Mouse (Mus musculus): Measurements from ENCODE around the gene Itpka. TPM values are rescaled to one million over a fixed set of nuclear protein-coding genes. Genes with fewer than 3 reads are reported as not detected.

The Itpka gene
- polyA plus RNA-seq, 2 experiments: 0.52 to 0.54 TPM

- Histone ChIP-seq H3K27me3 (ENCODE audit: control insufficient read depth, insufficient read depth, low read length) (peaks cover 39% of the 10 kb centered on the region), H3K36me3 (ENCODE audit: control insufficient read depth, insufficient read depth, low read length) (no peaks in the 10 kb centered on the region), H3K9ac (ENCODE audit: low read depth, low read length, severe bottlenecking) (0 out of 2 replicates have a peak overlapping the region, but pooled peaks have one; percentile 16), H3K4me2 (replicated peaks; ENCODE audit: low read depth, low read length, severe bottlenecking) (peak overlapping the region; percentile 35; the same call in 1 of the 2 replicates), H3K27ac (replicated peaks; ENCODE audit: low read depth, low read length) (no peak overlapping the region), H3K4me1 (ENCODE audit: control insufficient read depth, insufficient read depth, low read length) (peaks cover 16% of the 10 kb centered on the region), H3K4me3 (replicated peaks; ENCODE audit: low read length) (peak overlapping the region; percentile 65), H3K9me3 (ENCODE audit: control insufficient read depth, low read length) (no peaks in the 10 kb centered on the region)
- no peak for DNase-seq (ENCODE audit: low spot score)
- no peak for TF ChIP-seq POLR2A (IDR thresholded peaks at IDR 0.05; ENCODE audit: borderline replicate concordance, extremely low read depth, insufficient read depth, insufficient read length)
- 4% methylated on average over 22 of the region's 22 CpGs for WGBS
- ATAC-seq (ENCODE audit: low FRiP score, low read depth): no peak
Measured at GRCm38 (mm10) chr2:119743808-119744162, 1.6 kb downstream of the Itpka start.

- 0 out of 2 replicates have a peak overlapping the region, but pooled peaks have one; percentile 16 for H3K9ac ChIP-seq (ENCODE audit: low read depth, low read length, severe bottlenecking)
Measured at GRCm38 (mm10) chr2:119744163-119745111, 2.3 kb downstream of the Itpka start.

GRCm38 (mm10) chr2:119745281-119745680 lies 3.1 kb downstream of the Itpka start:
- no peak overlapping the region for H3K9ac ChIP-seq (ENCODE audit: low read depth, low read length, severe bottlenecking)
- WGBS: 4% methylated on average over 1 of the region's 1 CpGs
- ATAC-seq (ENCODE audit: low FRiP score, low read depth) (no peak), DNase-seq (ENCODE audit: low spot score) (no peak)
- H3K36me3 ChIP-seq (ENCODE audit: control insufficient read depth, insufficient read depth, low read length): no peaks in the 10 kb centered on the region
- peaks cover 16% of the 10 kb centered on the region for H3K4me1 ChIP-seq (ENCODE audit: control insufficient read depth, insufficient read depth, low read length)
- no peak overlapping the region for H3K4me2 ChIP-seq (replicated peaks; ENCODE audit: low read depth, low read length, severe bottlenecking)
- no peak overlapping the region for H3K4me3 ChIP-seq (replicated peaks; ENCODE audit: low read length)
- TF ChIP-seq POLR2A (IDR thresholded peaks at IDR 0.05; ENCODE audit: borderline replicate concordance, extremely low read depth, insufficient read depth, insufficient read length): no peak
- peaks cover 39% of the 10 kb centered on the region for H3K27me3 ChIP-seq (ENCODE audit: control insufficient read depth, insufficient read depth, low read length)
- no peaks in the 10 kb centered on the region for H3K9me3 ChIP-seq (ENCODE audit: control insufficient read depth, low read length)
- H3K27ac ChIP-seq (replicated peaks; ENCODE audit: low read depth, low read length): no peak overlapping the region

More at GRCm38 (mm10) chr2:119744163-119745111, 2.3 kb downstream of the Itpka start:
- no peak for TF ChIP-seq POLR2A (IDR thresholded peaks at IDR 0.05; ENCODE audit: borderline replicate concordance, extremely low read depth, insufficient read depth, insufficient read length)
- Histone ChIP-seq H3K27me3 (ENCODE audit: control insufficient read depth, insufficient read depth, low read length) (peaks cover 39% of the 10 kb centered on the region), H3K4me2 (replicated peaks; ENCODE audit: low read depth, low read length, severe bottlenecking) (peak overlapping the region; percentile 35), H3K36me3 (ENCODE audit: control insufficient read depth, insufficient read depth, low read length) (no peaks in the 10 kb centered on the region), H3K9me3 (ENCODE audit: control insufficient read depth, low read length) (no peaks in the 10 kb centered on the region), H3K4me3 (replicated peaks; ENCODE audit: low read length) (peak overlapping the region; percentile 65), H3K4me1 (ENCODE audit: control insufficient read depth, insufficient read depth, low read length) (peaks cover 16% of the 10 kb centered on the region), H3K27ac (replicated peaks; ENCODE audit: low read depth, low read length) (no peak overlapping the region)
- 4% methylated on average over 43 of the region's 46 CpGs for WGBS
- ATAC-seq (ENCODE audit: low FRiP score, low read depth) (no peak), DNase-seq (ENCODE audit: low spot score) (no peak)

GRCm38 (mm10) chr2:119747554-119747953 lies 5.4 kb downstream of the Itpka start:
- H3K36me3 ChIP-seq (ENCODE audit: control insufficient read depth, insufficient read depth, low read length): no peaks in the 10 kb centered on the region
- WGBS: 79% methylated on average over 7 of the region's 7 CpGs
- ATAC-seq (ENCODE audit: low FRiP score, low read depth) (no peak), DNase-seq (ENCODE audit: low spot score) (no peak)
- no peaks in the 10 kb centered on the region for H3K9me3 ChIP-seq (ENCODE audit: control insufficient read depth, low read length)
- H3K4me3 ChIP-seq (replicated peaks; ENCODE audit: low read length): no peak overlapping the region
- no peak for TF ChIP-seq POLR2A (IDR thresholded peaks at IDR 0.05; ENCODE audit: borderline replicate concordance, extremely low read depth, insufficient read depth, insufficient read length)
- no peak overlapping the region for H3K9ac ChIP-seq (ENCODE audit: low read depth, low read length, severe bottlenecking)
- H3K27me3 ChIP-seq (ENCODE audit: control insufficient read depth, insufficient read depth, low read length): peaks cover 37% of the 10 kb centered on the region
- peaks cover 13% of the 10 kb centered on the region for H3K4me1 ChIP-seq (ENCODE audit: control insufficient read depth, insufficient read depth, low read length)
- H3K4me2 ChIP-seq (replicated peaks; ENCODE audit: low read depth, low read length, severe bottlenecking): no peak overlapping the region
- H3K27ac ChIP-seq (replicated peaks; ENCODE audit: low read depth, low read length): no peak overlapping the region

GRCm38 (mm10) chr2:119749260-119749659 lies 7.1 kb downstream of the Itpka start:
- 76% methylated on average over 13 of the region's 13 CpGs for WGBS
- Histone ChIP-seq H3K4me2 (replicated peaks; ENCODE audit: low read depth, low read length, severe bottlenecking) (no peak overlapping the region), H3K27me3 (ENCODE audit: control insufficient read depth, insufficient read depth, low read length) (peaks cover 20% of the 10 kb centered on the region), H3K4me3 (replicated peaks; ENCODE audit: low read length) (no peak overlapping the region), H3K27ac (replicated peaks; ENCODE audit: low read depth, low read length) (no peak overlapping the region), H3K36me3 (ENCODE audit: control insufficient read depth, insufficient read depth, low read length) (no peaks in the 10 kb centered on the region), H3K9ac (ENCODE audit: low read depth, low read length, severe bottlenecking) (no peak overlapping the region), H3K9me3 (ENCODE audit: control insufficient read depth, low read length) (no peaks in the 10 kb centered on the region), H3K4me1 (ENCODE audit: control insufficient read depth, insufficient read depth, low read length) (peaks cover 3% of the 10 kb centered on the region; the same call in 1 of the 2 replicates)
- DNase-seq (ENCODE audit: low spot score) (no peak), ATAC-seq (ENCODE audit: low FRiP score, low read depth) (no peak)
- TF ChIP-seq POLR2A (IDR thresholded peaks at IDR 0.05; ENCODE audit: borderline replicate concordance, extremely low read depth, insufficient read depth, insufficient read length): no peak

Data from limb, embryonic 14.5 days (tissue).